Mouse (Mus musculus) ES-Bruce4 (cell line): Measurements from ENCODE around the gene Tshz2.

Experiments used
- CTCF ChIP-seq: IDR thresholded peaks from one replicate; pipeline ENCODE4 v1.8.1; 2011; ENCODE audit warnings: low read depth, low read length
- EP300 ChIP-seq: IDR thresholded peaks from 2 replicates; pipeline ENCODE4 v1.6.1; 2011; ENCODE audit warnings: low read depth, low read length; ENCODE audit not compliant: insufficient read depth

- TF ChIP-seq CTCF, result no peak
- no peak for TF ChIP-seq EP300
Observed at GRCm38 (mm10) chr2:169924177-169924810, 291.5 kb downstream of the Tshz2 start.
